Mouse (Mus musculus) lung, postnatal 0 days (tissue): ENCODE measurements around the gene Eif5.

Source experiments
- CTCF ChIP-seq: IDR thresholded peaks from 2 replicates; pipeline ENCODE4 v1.5.1; 2016; ENCODE audit warnings: antibody characterized with exemption, mild to moderate bottlenecking
- EP300 ChIP-seq: IDR thresholded peaks from 2 replicates; pipeline ENCODE4 v1.6.1; 2016; ENCODE audit warnings: antibody characterized with exemption, mild to moderate bottlenecking, control low read depth

- TF ChIP-seq CTCF (peak; percentile 41), EP300 (no peak)
Measured at GRCm38 (mm10) chr12:111550679-111551078, 12.9 kb downstream of the Eif5 start.
